Mouse (Mus musculus) liver, embryonic 14.5 days (tissue): ENCODE measurements around the gene Hoxb1.

Experiments
- CTCF ChIP-seq: IDR thresholded peaks from 2 replicates; pipeline ENCODE4 v1.5.1; 2016; ENCODE audit warnings: antibody characterized with exemption, low read depth, control low read depth
- EP300 ChIP-seq: IDR thresholded peaks from 2 replicates; pipeline ENCODE4 v1.6.1; 2016; ENCODE audit warnings: antibody characterized with exemption, low read depth

- TF ChIP-seq CTCF = no peak
- no peak for TF ChIP-seq EP300
These were observed 18.5 kb upstream of the Hoxb1 start for GRCm38 (mm10) chr11:96346916-96347520.
